Mouse (Mus musculus): Measurements from ENCODE around the gene Ripor2.

GRCm38 (mm10) chr13:24723699-24724394 is 141.9 kb downstream of the Ripor2 start:
- no peak for TF ChIP-seq POLR2A (IDR thresholded peaks at IDR 0.05; ENCODE audit: insufficient read depth, low read length)
- TF ChIP-seq EP300 (IDR thresholded peaks at IDR 0.05; ENCODE audit: insufficient read depth, low read depth, low read length), result no peak

All from ES-Bruce4 (cell line).